Mouse (Mus musculus) layer of hippocampus, adult 8-10 months (tissue): ENCODE results near the gene Adam3. TPM values are rescaled to one million over a fixed set of nuclear protein-coding genes. Genes with fewer than 3 reads are reported as not detected.

Source experiments
- DNase-seq, 2 experiments: peaks; one replicate each; pipeline ENCODE4 v3.0.0; 2022; ENCODE audit warnings: low spot score in 2 of 2
- total RNA-seq, 4 experiments: library from RNA; stranded (reverse); gene quantifications; 2 replicates each; pipeline ENCODE4 v1.2.4; 2022

Gene Adam3
- 1 to 10 TPM in 1 of 4 experiments, not detected in 3; 1.1 TPM for total RNA-seq

- DNase-seq, result no peak
Measured at GRCm38 (mm10) chr8:24725630-24726029, at the start of gene Adam3. Gene Adam3 (minus strand): TSS chr8:24725852.

DNA sequence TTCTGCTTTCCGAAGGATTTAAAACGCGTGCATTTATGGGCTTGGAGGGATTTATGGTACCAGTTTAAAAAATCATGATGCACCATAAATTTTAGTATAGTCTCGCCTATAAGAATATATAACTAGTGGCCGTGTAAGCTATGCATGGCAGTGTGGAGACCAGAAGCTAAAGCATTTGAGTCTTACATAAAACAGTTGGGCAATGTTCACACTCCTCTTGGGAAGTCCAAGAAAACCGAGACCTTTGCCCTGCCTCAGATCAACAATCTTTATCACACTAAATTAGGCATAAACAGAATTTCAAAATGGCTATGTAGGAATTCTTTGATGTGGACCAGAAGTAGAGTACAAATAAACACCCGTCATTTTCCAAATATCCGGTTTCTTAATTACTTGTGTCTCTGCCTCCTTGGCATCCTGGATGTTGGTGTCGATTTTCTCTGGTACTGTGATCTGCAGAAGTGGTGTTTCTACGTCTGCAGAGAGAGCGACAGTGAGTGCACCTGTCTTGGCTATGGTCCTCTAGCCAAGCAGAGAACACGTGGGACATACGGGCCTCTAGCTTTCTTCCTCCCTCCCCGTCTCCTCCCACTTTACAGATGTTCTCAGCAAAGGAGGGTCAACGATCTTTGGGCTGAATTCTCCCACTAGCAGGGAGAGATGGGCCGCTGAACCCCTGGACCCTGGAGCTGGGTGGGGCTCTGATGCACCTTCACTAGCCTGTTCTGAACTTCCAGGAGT, 596 bp downstream of the Adam3 start:
- no peak for DNase-seq

Other genes starting within 250 kb of the Adam3 start
- under 1 TPM in 3 of 4 experiments, not detected in 1; 0.22 to 0.27 (median 0.27) TPM for gene Adam5, start 98.5 kb upstream of the Adam3 start, total RNA-seq